Mouse (Mus musculus): ENCODE data around the gene Hist2h2aa2. TPM values are rescaled to one million over a fixed set of nuclear protein-coding genes. Genes with fewer than 3 reads are reported as not detected.
A peak's percentile ranks its signal among the peaks of the same experiment; 100 is the strongest.
"Not testable (repeated sequence)": the region's sequence is repeated elsewhere in the genome, so short reads cannot be mapped to it uniquely, and the experiment has no call there.

Gene Hist2h2aa2
- total RNA-seq (2021), result 100 to 1,000 TPM; 495 to 593 TPM
- long read RNA-seq, experiment 1, transcript Hist2h2aa2-201 (1 exons, 528 nt), result major isoform, 202 of 202 reads
- long read RNA-seq, experiment 1, partial matches to known transcripts, result 0 of 202 reads
- long read RNA-seq, experiment 1, other reads (novel, unspliced or antisense), result 0 of 202 reads
- long read RNA-seq, experiment 2, transcript Hist2h2aa2-201 (1 exons, 528 nt), result major isoform, 87 of 87 reads
- long read RNA-seq, experiment 2, partial matches to known transcripts, result 0 of 87 reads
- long read RNA-seq, experiment 2, other reads (novel, unspliced or antisense), result 0 of 87 reads

- peak; percentile 91 to 96 for DNase-seq
Measured at GRCm38 (mm10) chr3:96239949-96240798, at the start of gene Hist2h2aa2. TSS of gene Hist2h2aa2 (minus strand) at chr3:96240276.

- no peak for DNase-seq
Measured at GRCm38 (mm10) chr3:96289201-96289600, 49.1 kb upstream of the Hist2h2aa2 start.

- DNase-seq, result not testable (repeated sequence)
Measured at GRCm38 (mm10) chr3:96287334-96287733, 47.3 kb upstream of the Hist2h2aa2 start.

GRCm38 (mm10) chr3:96284457-96284856 lies 44.4 kb upstream of the Hist2h2aa2 start:
- DNase-seq, result peak in 1 of 2 experiments; percentile 31

GRCm38 (mm10) chr3:96280660-96281059 lies 40.6 kb upstream of the Hist2h2aa2 start:
- no peak for DNase-seq

- peak; percentile 91 to 94 for DNase-seq
Measured at GRCm38 (mm10) chr3:96277800-96278624, 37.9 kb upstream of the Hist2h2aa2 start.

- peak in 1 of 2 experiments; percentile 50 for DNase-seq
Measured at GRCm38 (mm10) chr3:96277428-96277799, 37.3 kb upstream of the Hist2h2aa2 start.

GRCm38 (mm10) chr3:96273591-96274465 lies 33.8 kb upstream of the Hist2h2aa2 start:
- DNase-seq, result no peak

- DNase-seq, result peak; percentile 85 to 88
Measured at GRCm38 (mm10) chr3:96269511-96270474, 29.7 kb upstream of the Hist2h2aa2 start, which contains the start of gene Hist2h2bb. TSS of gene Hist2h2bb (plus strand) at chr3:96269752.

GRCm38 (mm10) chr3:96268776-96269378 lies 28.8 kb upstream of the Hist2h2aa2 start:
- DNase-seq, result not testable (repeated sequence)

- DNase-seq, result peak; percentile 80 to 84
Measured at GRCm38 (mm10) chr3:96268051-96268775, 28.1 kb upstream of the Hist2h2aa2 start, which contains the start of gene Hist2h3b. TSS of gene Hist2h3b (plus strand) at chr3:96268654.

- DNase-seq, result no peak
Measured at GRCm38 (mm10) chr3:96267541-96267940, 27.5 kb upstream of the Hist2h2aa2 start.

- DNase-seq, result no peak
Measured at GRCm38 (mm10) chr3:96266132-96266710, 26.1 kb upstream of the Hist2h2aa2 start.

- DNase-seq, result no peak
Measured at GRCm38 (mm10) chr3:96264404-96264949, 24.4 kb upstream of the Hist2h2aa2 start.

GRCm38 (mm10) chr3:96263558-96264403 lies 23.7 kb upstream of the Hist2h2aa2 start:
- DNase-seq, result peak; percentile 49 to 59

GRCm38 (mm10) chr3:96262979-96263550 lies 23.0 kb upstream of the Hist2h2aa2 start, which contains the start of gene Hist2h4:
TSS of gene Hist2h4 (minus strand) at chr3:96263311.
- DNase-seq, result peak; percentile 93

All from adrenal gland, postnatal 36 days (tissue).